Mouse (Mus musculus) cerebellum, adult 9-11 months (tissue): Measurements from ENCODE around the gene Polr3h.

Experiments
- DNase-seq: peaks from one replicate; pipeline ENCODE4 v3.0.0; 2022

Polr3h gene

GRCm38 (mm10) chr15:81838554-81839235 is 87.3 kb downstream of the Polr3h start:
- peak; percentile 69 for DNase-seq
